Mouse (Mus musculus) forebrain, embryonic 10.5 days (tissue): Measurements from ENCODE around the gene Frem1. TPM values are rescaled to one million over a fixed set of nuclear protein-coding genes. Genes with fewer than 3 reads are reported as not detected.

ENCODE experiments used
- DNase-seq: peaks from one replicate; pipeline ENCODE4 v3.0.0-alpha.2; 2017; ENCODE audit warnings: low spot score; ENCODE audit errors: extremely low spot score
- H3K27ac ChIP-seq: fragments of 300-500 bp; sonication (generic); 2 replicates; pipeline ENCODE4 v1.5.1; 2016; ENCODE audit warnings: mild to moderate bottlenecking
- H3K27me3 ChIP-seq: fragments of 300-500 bp; sonication (generic); 2 replicates; pipeline ENCODE4 v1.6.1; 2016; ENCODE audit warnings: mild to moderate bottlenecking; ENCODE audit not compliant: poor library complexity, severe bottlenecking
- H3K36me3 ChIP-seq: fragments of 300-500 bp; sonication (generic); replicated peaks from 2 replicates; pipeline ENCODE4 v1.6.1; 2016; ENCODE audit warnings: mild to moderate bottlenecking, moderate library complexity
- H3K4me1 ChIP-seq: fragments of 300-500 bp; sonication (generic); 2 replicates; pipeline ENCODE4 v1.6.1; 2016
- H3K4me3 ChIP-seq: fragments of 300-500 bp; sonication (generic); 2 replicates; pipeline ENCODE4 v1.5.1; 2016; ENCODE audit warnings: mild to moderate bottlenecking, moderate library complexity
- H3K9me3 ChIP-seq: fragments of 300-500 bp; sonication (generic); 2 replicates; pipeline ENCODE4 v1.6.1; 2016; ENCODE audit warnings: mild to moderate bottlenecking, moderate library complexity
- WGBS: fragments of 180-500 bp; shearing (Covaris S2); methylation state at CpG from one replicate; pipeline ENCODE4 v1.1.7; 2016; 5-methylcytosine and 5-hydroxymethylcytosine counted together
- polyA plus RNA-seq: library from polyadenylated mRNA; unstranded; fragments of >200 nt; fragmentation: Nextera tagmentation; extraction: Ambion mirVana; gene quantifications from 2 replicates; pipeline ENCODE4 v1.2.1, GENCODE M21; 2016

Frem1 gene
- polyA plus RNA-seq, 1 experiment from 2014 or later: 7.2 TPM

- Histone ChIP-seq H3K27ac (no peak overlapping the region), H3K36me3 (no peaks in the 10 kb centered on the region; the same call in 1 of the 2 replicates), H3K4me3 (no peak overlapping the region), H3K27me3 (peaks cover 34% of the 10 kb centered on the region), H3K4me1 (peaks cover 51% of the 10 kb centered on the region), H3K9me3 (no peaks in the 10 kb centered on the region)
- DNase-seq: no peak
- WGBS: 49% methylated on average over 8 of the region's 8 CpGs
These were observed 33.7 kb downstream of the Frem1 start for GRCm38 (mm10) chr4:83018111-83019105.

- H3K27ac ChIP-seq: no peak overlapping the region
- H3K27me3 ChIP-seq: peaks cover 4% of the 10 kb centered on the region
- 86% methylated on average over 2 of the region's 2 CpGs for WGBS
- H3K4me1 ChIP-seq: peaks cover 15% of the 10 kb centered on the region
- no peak overlapping the region for H3K4me3 ChIP-seq
- no peaks in the 10 kb centered on the region for H3K9me3 ChIP-seq
- DNase-seq: no peak
- H3K36me3 ChIP-seq: peaks cover 9% of the 10 kb centered on the region; the same call in 1 of the 2 replicates
These were observed 37.6 kb downstream of the Frem1 start for GRCm38 (mm10) chr4:83014538-83014937.

- Histone ChIP-seq H3K27me3 (no peaks in the 10 kb centered on the region), H3K36me3 (no peaks in the 10 kb centered on the region; the same call in 1 of the 2 replicates), H3K4me3 (no peak overlapping the region), H3K27ac (no peak overlapping the region), H3K4me1 (no peaks in the 10 kb centered on the region), H3K9me3 (no peaks in the 10 kb centered on the region)
- DNase-seq: no peak
- WGBS: 90% methylated on average over 5 of the region's 5 CpGs
These were observed 48.1 kb downstream of the Frem1 start for GRCm38 (mm10) chr4:83004086-83004485.

GRCm38 (mm10) chr4:82992042-82992441 is 60.1 kb downstream of the Frem1 start:
- 0 out of 2 replicates have a peak, but pooled peaks cover 3% of the 10 kb centered on the region for H3K36me3 ChIP-seq
- WGBS: 92% methylated on average over 3 of the region's 3 CpGs
- no peaks in the 10 kb centered on the region for H3K27me3 ChIP-seq
- peaks cover 18% of the 10 kb centered on the region for H3K4me1 ChIP-seq
- H3K27ac ChIP-seq: no peak overlapping the region
- H3K4me3 ChIP-seq: no peak overlapping the region
- DNase-seq: no peak
- H3K9me3 ChIP-seq: no peaks in the 10 kb centered on the region

- no peaks in the 10 kb centered on the region for H3K9me3 ChIP-seq
- DNase-seq: no peak
- no peaks in the 10 kb centered on the region for H3K27me3 ChIP-seq
- peaks cover 18% of the 10 kb centered on the region for H3K4me1 ChIP-seq
- H3K36me3 ChIP-seq: 0 out of 2 replicates have a peak, but pooled peaks cover 3% of the 10 kb centered on the region
- H3K27ac ChIP-seq: 0 out of 2 replicates have a peak overlapping the region, but pooled peaks have one; percentile 48
- no peak overlapping the region for H3K4me3 ChIP-seq
- 70% methylated on average over 7 of the region's 7 CpGs for WGBS
These were observed 61.0 kb downstream of the Frem1 start for GRCm38 (mm10) chr4:82990973-82991695.

- Histone ChIP-seq H3K4me3 (no peak overlapping the region), H3K27me3 (no peaks in the 10 kb centered on the region), H3K9me3 (no peaks in the 10 kb centered on the region), H3K36me3 (peaks cover 4% of the 10 kb centered on the region; the same call in 1 of the 2 replicates), H3K27ac (no peak overlapping the region), H3K4me1 (peaks cover 13% of the 10 kb centered on the region)
- no peak for DNase-seq
- 63% methylated on average over 4 of the region's 4 CpGs for WGBS
These were observed 79.8 kb downstream of the Frem1 start for GRCm38 (mm10) chr4:82972381-82972780.

- 86% methylated on average over 12 of the region's 12 CpGs for WGBS
- H3K27ac ChIP-seq: no peak overlapping the region
- DNase-seq: no peak
- no peak overlapping the region for H3K4me3 ChIP-seq
- H3K36me3 ChIP-seq: peaks cover 4% of the 10 kb centered on the region; the same call in 1 of the 2 replicates
- H3K9me3 ChIP-seq: no peaks in the 10 kb centered on the region
- peaks cover 13% of the 10 kb centered on the region for H3K4me1 ChIP-seq
- H3K27me3 ChIP-seq: no peaks in the 10 kb centered on the region
These were observed 81.1 kb downstream of the Frem1 start for GRCm38 (mm10) chr4:82970901-82971648.

- H3K9me3 ChIP-seq: no peaks in the 10 kb centered on the region
- WGBS: 86% methylated on average over 1 of the region's 1 CpGs
- H3K36me3 ChIP-seq: no peaks in the 10 kb centered on the region; the same call in 1 of the 2 replicates
- H3K27me3 ChIP-seq: no peaks in the 10 kb centered on the region
- H3K4me1 ChIP-seq: no peaks in the 10 kb centered on the region
- no peak overlapping the region for H3K27ac ChIP-seq
- no peak overlapping the region for H3K4me3 ChIP-seq
- DNase-seq: no peak
These were observed 91.1 kb downstream of the Frem1 start for GRCm38 (mm10) chr4:82961024-82961423.

GRCm38 (mm10) chr4:82957827-82958538 is 94.2 kb downstream of the Frem1 start:
- H3K9me3 ChIP-seq: no peaks in the 10 kb centered on the region
- H3K36me3 ChIP-seq: no peaks in the 10 kb centered on the region; the same call in 1 of the 2 replicates
- 83% methylated on average over 14 of the region's 14 CpGs for WGBS
- no peak overlapping the region for H3K4me3 ChIP-seq
- no peaks in the 10 kb centered on the region for H3K27me3 ChIP-seq
- no peak for DNase-seq
- H3K27ac ChIP-seq: no peak overlapping the region
- H3K4me1 ChIP-seq: no peaks in the 10 kb centered on the region

- Histone ChIP-seq H3K27ac (no peak overlapping the region), H3K4me3 (no peak overlapping the region), H3K27me3 (no peaks in the 10 kb centered on the region), H3K36me3 (peaks cover 5% of the 10 kb centered on the region; the same call in 1 of the 2 replicates), H3K9me3 (no peaks in the 10 kb centered on the region), H3K4me1 (no peaks in the 10 kb centered on the region)
- 68% methylated on average over 4 of the region's 4 CpGs for WGBS
- no peak for DNase-seq
These were observed 98.1 kb downstream of the Frem1 start for GRCm38 (mm10) chr4:82953992-82954391.

GRCm38 (mm10) chr4:82949511-82949910 is 102.6 kb downstream of the Frem1 start:
- no peaks in the 10 kb centered on the region for H3K9me3 ChIP-seq

More at GRCm38 (mm10) chr4:82949511-82949910, 102.6 kb downstream of the Frem1 start:
- WGBS: 93% methylated on average over 8 of the region's 8 CpGs
- no peak overlapping the region for H3K4me3 ChIP-seq
- no peak for DNase-seq
- no peak overlapping the region for H3K27ac ChIP-seq
- peaks cover 8% of the 10 kb centered on the region; the same call in 1 of the 2 replicates for H3K36me3 ChIP-seq
- H3K4me1 ChIP-seq: no peaks in the 10 kb centered on the region
- H3K27me3 ChIP-seq: no peaks in the 10 kb centered on the region
